Mouse (Mus musculus): ENCODE measurements around the gene B2m.

DNA sequence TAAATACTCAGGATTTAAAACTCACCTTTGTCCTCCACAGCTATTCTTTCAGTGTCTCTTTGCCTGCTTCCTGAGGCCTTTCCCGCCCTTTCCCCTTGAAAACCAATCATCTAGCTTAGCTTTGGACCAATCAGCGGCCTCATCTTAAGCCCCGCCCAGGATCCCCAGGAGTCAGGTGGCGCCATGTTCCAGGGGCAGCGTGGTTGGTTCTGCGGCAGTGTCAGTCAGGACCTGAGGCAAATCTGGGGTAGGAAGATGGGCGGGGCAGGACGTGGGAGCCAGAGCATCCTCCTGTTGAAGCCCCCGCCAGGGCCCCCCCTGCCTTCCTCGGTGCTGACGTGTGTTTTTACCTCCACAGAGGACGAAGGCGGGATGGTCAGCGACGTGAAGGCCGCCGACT lies 38.6 kb downstream of the B2m start, which contains the start of the genes Patl2 and Terb2:
- no peak for TF ChIP-seq POLR2A (IDR thresholded peaks at IDR 0.05; ENCODE audit: low read depth, low read length)
- TF ChIP-seq CTCF (IDR thresholded peaks at IDR 0.05; ENCODE audit: extremely low read depth, insufficient read depth, insufficient read length, insufficient replicate concordance), result no peak

All from spleen, adult 2 months (tissue).